Mouse (Mus musculus) small intestine, adult 2 months (tissue): ENCODE results near the gene Efnb2. TPM values are rescaled to one million over a fixed set of nuclear protein-coding genes. Genes with fewer than 3 reads are reported as not detected.

Source experiments
- H3K27ac ChIP-seq: fragments of 200-500 bp; 2 replicates; pipeline ENCODE4 v1.5.1; 2012; ENCODE audit warnings: low read depth, low read length, control low read depth, inconsistent platforms; ENCODE audit not compliant: insufficient read depth
- H3K27me3 ChIP-seq: fragments of 200-500 bp; 2 replicates; pipeline ENCODE4 v1.6.1; 2012; ENCODE audit warnings: mild to moderate bottlenecking, moderate library complexity, low read length, inconsistent platforms; ENCODE audit not compliant: control insufficient read depth, insufficient read depth
- H3K36me3 ChIP-seq: fragments of 200-500 bp; 2 replicates; pipeline ENCODE4 v1.6.1; 2012; ENCODE audit warnings: mild to moderate bottlenecking, low read length, control low read depth, inconsistent platforms; ENCODE audit not compliant: control insufficient read depth, insufficient read depth
- H3K4me1 ChIP-seq: fragments of 200-500 bp; 2 replicates; pipeline ENCODE4 v1.6.1; 2012; ENCODE audit warnings: low read length, inconsistent platforms, mixed read lengths; ENCODE audit not compliant: control insufficient read depth, insufficient read depth, insufficient read length
- H3K4me3 ChIP-seq: fragments of 200-500 bp; 2 replicates; pipeline ENCODE4 v1.5.1; 2012; ENCODE audit warnings: low read depth, mild to moderate bottlenecking, control low read depth, inconsistent platforms, low read length, moderate library complexity
- CTCF ChIP-seq: fragments of 200-500 bp; IDR thresholded peaks from 2 replicates; pipeline ENCODE4 v1.5.1; 2012; ENCODE audit warnings: low read depth, mild to moderate bottlenecking, control low read depth, inconsistent platforms, low read length, moderate library complexity, mixed read lengths; ENCODE audit not compliant: insufficient replicate concordance, insufficient read length; ENCODE audit errors: extremely low read depth
- POLR2A ChIP-seq: fragments of 200-500 bp; IDR thresholded peaks from 2 replicates; pipeline ENCODE4 v1.6.1; 2012; ENCODE audit warnings: low read depth, mild to moderate bottlenecking, control low read depth, inconsistent platforms, low read length, moderate library complexity
- WGBS: fragments of 180-500 bp; shearing (Covaris S2); methylation state at CpG from one replicate; pipeline ENCODE4 v1.1.7; 2018; 5-methylcytosine and 5-hydroxymethylcytosine counted together
- polyA plus RNA-seq: library from polyadenylated mRNA; depleted of rRNA; stranded (reverse); fragments of >200 nt; gene quantifications from 2 replicates; pipeline ENCODE4 v1.2.3, GENCODE M21; 2012

The Efnb2 gene
- polyA plus RNA-seq, 1 experiment, result 77.8 TPM

- H3K36me3 ChIP-seq, result no peaks in the 10 kb centered on the region
- no peaks in the 10 kb centered on the region for H3K27me3 ChIP-seq
- TF ChIP-seq POLR2A (no peak), CTCF (no peak)
- 82% methylated on average over 13 of the region's 13 CpGs for WGBS
- H3K27ac ChIP-seq, result no peak overlapping the region
- no peak overlapping the region for H3K4me3 ChIP-seq
- H3K4me1 ChIP-seq, result no peaks in the 10 kb centered on the region; the same call in 1 of the 2 replicates
Measured at GRCm38 (mm10) chr8:8597434-8597833, 63.6 kb downstream of the Efnb2 start.

DNA sequence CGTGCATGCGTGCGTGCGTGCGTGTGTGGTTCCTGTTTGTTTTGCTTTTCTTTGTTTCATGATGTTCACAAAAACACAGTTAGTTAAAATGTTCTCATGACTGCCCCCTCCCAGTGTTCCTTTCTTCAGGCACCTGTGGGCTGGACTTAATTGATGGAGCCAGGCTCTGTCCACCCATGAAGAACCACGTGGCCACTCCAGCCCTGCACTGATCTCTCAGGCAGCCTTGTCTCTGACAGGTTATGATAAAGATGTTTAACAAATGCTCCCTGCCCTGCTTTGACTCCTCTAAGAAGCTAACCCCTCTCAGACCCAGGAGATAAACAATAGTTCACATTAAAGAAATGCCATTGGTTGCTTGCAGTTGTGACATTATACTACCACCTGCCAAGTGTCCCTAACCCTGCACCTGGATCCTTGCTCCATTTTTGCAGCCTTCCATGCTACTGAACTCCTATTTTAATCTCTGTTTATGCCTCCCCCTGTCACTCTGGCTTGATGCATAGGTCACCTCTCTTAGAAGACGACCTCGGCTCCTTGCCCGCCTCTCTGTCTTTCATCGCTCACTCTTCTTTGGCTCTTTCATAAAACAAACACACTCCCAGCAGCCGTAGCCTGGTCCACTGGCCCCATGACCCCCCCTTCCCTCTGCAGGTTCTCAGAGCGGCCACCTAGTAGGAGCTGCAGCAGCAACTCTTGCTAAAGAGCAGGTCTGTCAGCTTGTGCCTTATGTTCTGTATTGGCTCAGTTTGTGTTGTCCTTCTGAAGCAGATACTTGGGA, 65.0 kb downstream of the Efnb2 start:
- H3K27ac ChIP-seq, result no peak overlapping the region
- no peaks in the 10 kb centered on the region for H3K4me1 ChIP-seq
- H3K4me3 ChIP-seq, result no peak overlapping the region
- H3K36me3 ChIP-seq, result no peaks in the 10 kb centered on the region
- H3K27me3 ChIP-seq, result no peaks in the 10 kb centered on the region
- 79% methylated on average over 12 of the region's 12 CpGs for WGBS
- TF ChIP-seq POLR2A (no peak), CTCF (no peak)

DNA sequence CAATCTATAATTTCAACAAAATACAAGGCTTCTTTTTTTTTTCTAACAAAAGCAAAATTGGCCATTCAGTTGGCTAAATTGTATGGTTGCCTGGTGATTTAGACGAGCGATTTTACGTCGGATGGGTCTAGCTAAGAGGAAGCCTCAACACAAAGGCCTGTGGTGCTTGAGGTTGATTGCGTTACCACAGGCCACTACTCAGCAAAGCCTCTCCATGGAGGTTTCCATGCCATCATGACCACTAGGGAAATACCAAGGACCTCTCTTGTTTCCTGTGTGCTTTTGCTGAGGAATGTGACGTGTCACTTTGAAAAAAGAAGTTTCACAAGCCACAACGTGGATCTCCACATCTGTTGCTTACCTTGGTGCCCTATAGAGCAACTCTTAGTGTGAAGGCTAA, 67.2 kb downstream of the Efnb2 start:
- Histone ChIP-seq H3K27me3 (no peaks in the 10 kb centered on the region), H3K27ac (no peak overlapping the region), H3K4me3 (no peak overlapping the region), H3K4me1 (no peaks in the 10 kb centered on the region), H3K36me3 (no peaks in the 10 kb centered on the region)
- 90% methylated on average over 7 of the region's 7 CpGs for WGBS
- no peak for TF ChIP-seq CTCF

GRCm38 (mm10) chr8:8593371-8593770, 67.7 kb downstream of the Efnb2 start:
- TF ChIP-seq CTCF, result no peak
- TF ChIP-seq POLR2A, result no peak
- Histone ChIP-seq H3K4me3 (no peak overlapping the region), H3K27ac (no peak overlapping the region), H3K36me3 (no peaks in the 10 kb centered on the region), H3K27me3 (no peaks in the 10 kb centered on the region), H3K4me1 (no peaks in the 10 kb centered on the region)
- 92% methylated on average over 6 of the region's 6 CpGs for WGBS

GRCm38 (mm10) chr8:8592331-8592730, 68.7 kb downstream of the Efnb2 start:
- H3K27ac ChIP-seq, result no peak overlapping the region
- H3K4me1 ChIP-seq, result no peaks in the 10 kb centered on the region
- TF ChIP-seq CTCF, result no peak
- 96% methylated on average over 3 of the region's 3 CpGs for WGBS
- H3K36me3 ChIP-seq, result no peaks in the 10 kb centered on the region
- no peak overlapping the region for H3K4me3 ChIP-seq
- no peaks in the 10 kb centered on the region for H3K27me3 ChIP-seq

GRCm38 (mm10) chr8:8583981-8584377, 77.1 kb downstream of the Efnb2 start:
- no peaks in the 10 kb centered on the region for H3K4me1 ChIP-seq
- H3K4me3 ChIP-seq, result no peak overlapping the region
- WGBS, result 87% methylated on average over 4 of the region's 4 CpGs
- no peaks in the 10 kb centered on the region for H3K27me3 ChIP-seq
- no peaks in the 10 kb centered on the region for H3K36me3 ChIP-seq
- no peak overlapping the region for H3K27ac ChIP-seq
- TF ChIP-seq CTCF, result no peak
- TF ChIP-seq POLR2A, result no peak

GRCm38 (mm10) chr8:8583290-8583980, 77.6 kb downstream of the Efnb2 start:
- Histone ChIP-seq H3K27me3 (no peaks in the 10 kb centered on the region), H3K4me1 (no peaks in the 10 kb centered on the region), H3K4me3 (no peak overlapping the region), H3K36me3 (no peaks in the 10 kb centered on the region), H3K27ac (no peak overlapping the region)
- TF ChIP-seq POLR2A (no peak), CTCF (no peak)
- 64% methylated on average over 4 of the region's 4 CpGs for WGBS
